Mouse (Mus musculus): ENCODE data around the gene Btaf1. TPM values are rescaled to one million over a fixed set of nuclear protein-coding genes. Genes with fewer than 3 reads are reported as not detected.

The Btaf1 gene
- polyA plus RNA-seq, 1 experiment from 2014 or later = 20.2 TPM

DNA sequence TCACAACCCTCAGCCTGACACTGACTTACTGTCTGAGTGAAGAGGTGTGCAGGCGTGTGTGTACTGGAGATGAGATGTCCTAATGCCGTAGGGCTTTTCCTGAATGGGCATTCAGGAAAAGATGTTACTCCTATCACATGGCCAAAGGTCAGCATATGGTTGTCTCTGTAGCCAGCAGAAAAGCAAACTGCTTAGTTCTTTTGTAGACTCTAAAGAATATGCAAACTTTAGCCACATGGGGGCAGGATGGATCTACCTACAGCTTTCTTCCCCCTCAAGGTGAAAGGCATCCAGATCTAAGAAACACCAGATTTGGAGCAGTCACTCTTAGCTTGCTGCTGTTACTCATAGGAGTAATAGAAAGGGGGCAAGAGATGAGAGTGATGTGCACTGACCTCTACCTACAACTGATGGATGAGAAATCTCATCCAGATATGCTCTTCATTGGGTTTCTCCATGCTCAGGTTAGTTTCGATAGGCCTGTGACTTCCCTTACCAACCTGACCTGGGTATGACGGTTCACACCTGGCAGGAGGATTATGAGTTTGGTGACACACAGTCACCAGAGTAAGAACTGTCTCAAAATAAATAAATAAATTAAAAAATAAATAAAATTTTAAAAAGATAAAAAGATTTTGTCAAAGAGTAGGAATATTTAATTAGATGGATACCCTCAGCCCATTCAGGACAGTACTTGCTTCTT is 124.9 kb downstream of the Btaf1 start:
- no peaks in the 10 kb centered on the region for H3K4me1 ChIP-seq (replicated peaks; ENCODE audit: control insufficient read depth, insufficient read depth, low read length)
- no peaks in the 10 kb centered on the region for H3K27me3 ChIP-seq (ENCODE audit: control insufficient read depth, insufficient read depth, low read length)
- no peak overlapping the region for H3K27ac ChIP-seq (ENCODE audit: low read depth, low read length)
- no peaks in the 10 kb centered on the region for H3K36me3 ChIP-seq (ENCODE audit: control insufficient read depth, insufficient read depth, low read length)
- DNase-seq (ENCODE audit: low spot score) (peak; percentile 69), ATAC-seq (ENCODE audit: low FRiP score) (no peak)
- H3K4me3 ChIP-seq (ENCODE audit: low read depth, low read length) = no peak overlapping the region
- H3K9me3 ChIP-seq (ENCODE audit: control insufficient read depth, low read length) = no peaks in the 10 kb centered on the region
- H3K9ac ChIP-seq (ENCODE audit: low read depth, low read length) = no peak overlapping the region
- WGBS = 79% methylated on average over 4 of the region's 4 CpGs
- no peak overlapping the region for H3K4me2 ChIP-seq (replicated peaks; ENCODE audit: low read depth, low read length)

DNA sequence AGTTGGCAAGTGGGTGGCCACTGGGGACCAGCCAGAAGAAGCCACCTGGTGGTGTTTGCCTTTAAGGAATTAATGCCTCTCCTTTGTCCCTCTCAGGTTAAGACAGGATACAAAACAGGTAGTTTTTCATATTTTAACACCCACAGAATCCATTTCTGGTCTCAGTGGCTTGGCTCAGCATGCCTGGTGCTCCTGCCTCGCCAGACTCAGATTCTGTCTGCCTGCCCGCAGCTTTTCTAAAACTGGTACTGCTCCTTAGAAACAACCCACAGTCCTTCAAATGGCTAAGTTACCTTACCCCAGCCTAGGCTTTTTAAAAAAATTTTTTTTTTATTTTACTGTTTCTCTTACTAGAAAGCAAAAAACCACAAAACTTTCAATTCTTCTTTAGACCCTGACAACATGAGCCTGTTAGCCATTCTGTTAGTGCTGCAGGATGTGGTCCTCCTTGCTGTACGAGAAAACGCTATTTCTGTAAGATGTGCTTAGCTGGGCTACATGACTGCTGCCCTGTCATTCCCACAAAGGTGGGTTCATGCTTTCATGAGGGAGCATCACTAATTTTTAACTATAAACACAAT is 130.2 kb downstream of the Btaf1 start:
- DNase-seq (ENCODE audit: low spot score) (no peak), ATAC-seq (ENCODE audit: low FRiP score) (no peak)
- H3K27ac ChIP-seq (ENCODE audit: low read depth, low read length) = no peak overlapping the region
- H3K36me3 ChIP-seq (ENCODE audit: control insufficient read depth, insufficient read depth, low read length) = no peaks in the 10 kb centered on the region
- H3K9ac ChIP-seq (ENCODE audit: low read depth, low read length) = no peak overlapping the region
- no peaks in the 10 kb centered on the region for H3K27me3 ChIP-seq (ENCODE audit: control insufficient read depth, insufficient read depth, low read length)
- no peaks in the 10 kb centered on the region for H3K9me3 ChIP-seq (ENCODE audit: control insufficient read depth, low read length)
- no peak overlapping the region for H3K4me2 ChIP-seq (replicated peaks; ENCODE audit: low read depth, low read length)
- H3K4me3 ChIP-seq (ENCODE audit: low read depth, low read length) = no peak overlapping the region
- H3K4me1 ChIP-seq (replicated peaks; ENCODE audit: control insufficient read depth, insufficient read depth, low read length) = no peaks in the 10 kb centered on the region
- 81% methylated on average over 4 of the region's 4 CpGs for WGBS

DNA sequence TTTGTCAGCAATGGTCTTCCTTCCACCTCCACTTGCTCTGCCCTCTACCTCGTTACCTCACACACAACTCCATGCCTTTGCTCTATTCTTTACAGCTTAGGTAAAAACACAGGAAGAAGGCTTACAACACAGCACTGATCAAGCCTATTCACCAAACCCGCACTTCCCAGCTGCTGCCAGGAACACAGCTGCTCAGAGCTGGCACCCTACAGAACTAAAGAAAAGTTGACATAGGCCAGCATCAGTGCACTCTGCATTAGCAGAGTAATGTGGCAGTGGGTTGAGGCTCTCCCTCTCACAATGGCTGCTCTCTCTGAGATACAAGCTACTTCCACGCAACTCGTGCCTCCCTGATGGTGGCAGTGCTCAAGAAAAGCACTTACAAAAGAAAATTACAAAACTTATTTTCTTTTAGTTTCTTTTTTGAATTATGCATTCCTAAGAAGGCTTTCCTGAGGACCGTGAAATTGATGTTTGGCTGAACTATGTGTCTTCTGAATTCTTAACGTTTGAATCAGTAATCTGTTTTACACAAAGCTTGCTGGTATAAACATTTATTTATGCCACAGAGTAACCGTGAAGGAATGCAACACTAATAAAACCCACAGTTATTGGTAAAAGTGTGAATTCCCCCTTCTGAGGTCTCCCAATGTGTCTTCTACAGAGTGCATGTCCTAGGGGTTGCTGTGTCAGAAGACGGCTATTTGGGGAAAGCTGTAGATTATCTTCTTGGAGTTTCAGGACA is 131.5 kb downstream of the Btaf1 start:
- DNase-seq (ENCODE audit: low spot score) = no peak
- H3K36me3 ChIP-seq (ENCODE audit: control insufficient read depth, insufficient read depth, low read length) = no peaks in the 10 kb centered on the region
- no peak overlapping the region for H3K27ac ChIP-seq (ENCODE audit: low read depth, low read length)
- H3K9me3 ChIP-seq (ENCODE audit: control insufficient read depth, low read length) = no peaks in the 10 kb centered on the region
- H3K9ac ChIP-seq (ENCODE audit: low read depth, low read length) = no peak overlapping the region
- no peak for ATAC-seq (ENCODE audit: low FRiP score)
- H3K4me3 ChIP-seq (ENCODE audit: low read depth, low read length) = no peak overlapping the region
- no peak overlapping the region for H3K4me2 ChIP-seq (replicated peaks; ENCODE audit: low read depth, low read length)
- no peaks in the 10 kb centered on the region for H3K4me1 ChIP-seq (replicated peaks; ENCODE audit: control insufficient read depth, insufficient read depth, low read length)
- 78% methylated on average over 8 of the region's 8 CpGs for WGBS
- H3K27me3 ChIP-seq (ENCODE audit: control insufficient read depth, insufficient read depth, low read length) = no peaks in the 10 kb centered on the region

DNA sequence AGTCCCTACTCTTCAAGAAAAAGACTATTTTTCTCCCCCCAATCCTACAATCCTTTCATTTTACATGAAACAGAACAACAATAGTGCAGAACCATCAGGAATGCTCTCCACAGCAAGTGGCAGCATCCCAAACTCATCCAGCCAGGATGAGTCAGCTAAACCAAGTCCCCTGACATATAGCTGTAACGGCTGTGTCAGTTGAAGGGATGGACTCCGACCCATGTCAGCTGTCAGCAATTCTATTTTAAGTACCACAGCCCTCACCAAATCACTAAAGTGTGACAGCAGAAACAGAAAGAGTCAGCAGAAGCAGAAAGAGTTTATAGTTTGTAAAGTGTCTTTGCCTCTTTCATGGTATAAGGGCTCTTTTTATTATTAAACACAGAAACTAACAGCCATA is 133.7 kb downstream of the Btaf1 start:
- no peak overlapping the region for H3K27ac ChIP-seq (ENCODE audit: low read depth, low read length)
- no peaks in the 10 kb centered on the region for H3K27me3 ChIP-seq (ENCODE audit: control insufficient read depth, insufficient read depth, low read length)
- no peak overlapping the region for H3K4me2 ChIP-seq (replicated peaks; ENCODE audit: low read depth, low read length)
- no peaks in the 10 kb centered on the region for H3K36me3 ChIP-seq (ENCODE audit: control insufficient read depth, insufficient read depth, low read length)
- no peak overlapping the region for H3K4me3 ChIP-seq (ENCODE audit: low read depth, low read length)
- H3K4me1 ChIP-seq (replicated peaks; ENCODE audit: control insufficient read depth, insufficient read depth, low read length) = no peaks in the 10 kb centered on the region
- DNase-seq (ENCODE audit: low spot score) = no peak
- H3K9me3 ChIP-seq (ENCODE audit: control insufficient read depth, low read length) = no peaks in the 10 kb centered on the region
- no peak overlapping the region for H3K9ac ChIP-seq (ENCODE audit: low read depth, low read length)
- 80% methylated on average over 2 of the region's 2 CpGs for WGBS
- ATAC-seq (ENCODE audit: low FRiP score) = no peak

DNA sequence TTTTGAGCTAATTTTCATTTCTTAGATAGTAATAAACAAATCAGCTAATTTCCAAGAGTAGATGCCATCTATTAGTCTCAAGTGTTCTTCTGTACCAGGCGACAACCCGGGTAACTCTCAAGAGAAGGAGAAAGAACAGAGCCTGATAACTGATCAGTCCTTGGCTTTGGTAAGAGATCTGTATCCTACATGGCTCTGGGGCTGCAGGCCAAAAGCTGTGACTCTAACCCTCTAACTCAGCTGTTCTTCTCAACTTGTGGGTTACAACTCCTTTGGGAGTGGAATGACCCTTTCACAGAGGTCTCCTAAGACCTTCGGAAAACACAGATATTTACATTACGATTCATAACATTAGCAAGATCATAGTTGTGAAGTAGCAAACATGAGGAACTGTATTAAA is 134.2 kb downstream of the Btaf1 start:
- H3K27me3 ChIP-seq (ENCODE audit: control insufficient read depth, insufficient read depth, low read length) = no peaks in the 10 kb centered on the region
- H3K36me3 ChIP-seq (ENCODE audit: control insufficient read depth, insufficient read depth, low read length) = no peaks in the 10 kb centered on the region
- H3K4me1 ChIP-seq (replicated peaks; ENCODE audit: control insufficient read depth, insufficient read depth, low read length) = no peaks in the 10 kb centered on the region
- no peak overlapping the region for H3K27ac ChIP-seq (ENCODE audit: low read depth, low read length)
- 92% methylated on average over 4 of the region's 4 CpGs for WGBS
- H3K4me2 ChIP-seq (replicated peaks; ENCODE audit: low read depth, low read length) = no peak overlapping the region
- no peak overlapping the region for H3K9ac ChIP-seq (ENCODE audit: low read depth, low read length)
- H3K4me3 ChIP-seq (ENCODE audit: low read depth, low read length) = no peak overlapping the region
- DNase-seq (ENCODE audit: low spot score) (no peak), ATAC-seq (ENCODE audit: low FRiP score) (no peak)
- H3K9me3 ChIP-seq (ENCODE audit: control insufficient read depth, low read length) = no peaks in the 10 kb centered on the region

Other genes starting within 250 kb of the Btaf1 start
- gene Ppp1r3c, start 189.4 kb upstream of the Btaf1 start, polyA plus RNA-seq (2014; fragmentation: Nextera tagmentation; extraction: Ambion mirVana) = 6.4 and 7.7 TPM in 2 replicates
- gene Tnks2, start 91.8 kb upstream of the Btaf1 start, polyA plus RNA-seq (2014; fragmentation: Nextera tagmentation; extraction: Ambion mirVana) = 80.8 and 91.1 TPM in 2 replicates
- gene Fgfbp3, start 6.5 kb upstream of the Btaf1 start, polyA plus RNA-seq (2014; fragmentation: Nextera tagmentation; extraction: Ambion mirVana) = 28.3 and 33.0 TPM in 2 replicates